Mouse (Mus musculus) adrenal gland, adult 2 months (tissue): ENCODE measurements around the gene Rasa3. TPM values are rescaled to one million over a fixed set of nuclear protein-coding genes. Genes with fewer than 3 reads are reported as not detected.

ENCODE experiments used
- DNase-seq: peaks from one replicate; pipeline ENCODE4 v3.0.0; 2021
- polyA plus RNA-seq: library from polyadenylated mRNA; depleted of rRNA; stranded (reverse); fragments of >200 nt; gene quantifications from 2 replicates; pipeline ENCODE4 v1.2.3, GENCODE M21; 2012
- total RNA-seq, 2 experiments: library from RNA; stranded (reverse); gene quantifications; 2 replicates each; pipeline ENCODE4 v1.2.3; 2021

Gene Rasa3
- total and polyA plus RNA-seq, 3 experiments, result 27.4 to 38.6 (median 35.9) TPM

- no peak for DNase-seq
Observed at GRCm38 (mm10) chr8:13685674-13686314, 8.4 kb upstream of the Rasa3 start.

GRCm38 (mm10) chr8:13684131-13684530 is 6.7 kb upstream of the Rasa3 start:
- no peak for DNase-seq

GRCm38 (mm10) chr8:13678182-13678581 is 779 bp upstream of the Rasa3 start:
- DNase-seq, result no peak

GRCm38 (mm10) chr8:13676701-13677412 is 546 bp downstream of the Rasa3 start:
- DNase-seq, result peak; percentile 78

GRCm38 (mm10) chr8:13676302-13676700 is 1.1 kb downstream of the Rasa3 start:
- DNase-seq, result peak; percentile 77

- DNase-seq, result no peak
Observed at GRCm38 (mm10) chr8:13675524-13675923, 1.9 kb downstream of the Rasa3 start.

- DNase-seq, result no peak
Observed at GRCm38 (mm10) chr8:13675121-13675520, 2.3 kb downstream of the Rasa3 start.

- DNase-seq, result no peak
Observed at GRCm38 (mm10) chr8:13674294-13675010, 3.0 kb downstream of the Rasa3 start.

- peak; percentile 53 for DNase-seq
Observed at GRCm38 (mm10) chr8:13673215-13673614, 4.2 kb downstream of the Rasa3 start.

GRCm38 (mm10) chr8:13671246-13672003 is 6.0 kb downstream of the Rasa3 start:
- DNase-seq, result no peak

GRCm38 (mm10) chr8:13670011-13670471 is 7.4 kb downstream of the Rasa3 start:
- DNase-seq, result no peak

- DNase-seq, result no peak
Observed at GRCm38 (mm10) chr8:13668367-13668766, 9.0 kb downstream of the Rasa3 start.

- DNase-seq, result no peak
Observed at GRCm38 (mm10) chr8:13667917-13668316, 9.5 kb downstream of the Rasa3 start.

- DNase-seq, result peak; percentile 80
Observed at GRCm38 (mm10) chr8:13665944-13666343, 11.5 kb downstream of the Rasa3 start.

- peak; percentile 80 for DNase-seq
Observed at GRCm38 (mm10) chr8:13665538-13665937, 11.9 kb downstream of the Rasa3 start.

GRCm38 (mm10) chr8:13664711-13665210 is 12.6 kb downstream of the Rasa3 start:
- no peak for DNase-seq

- DNase-seq, result no peak
Observed at GRCm38 (mm10) chr8:13660323-13660722, 17.1 kb downstream of the Rasa3 start.

GRCm38 (mm10) chr8:13657479-13657878 is 19.9 kb downstream of the Rasa3 start:
- DNase-seq, result no peak

- DNase-seq, result no peak
Observed at GRCm38 (mm10) chr8:13655033-13655351, 22.4 kb downstream of the Rasa3 start.

- no peak for DNase-seq
Observed at GRCm38 (mm10) chr8:13654350-13655032, 22.9 kb downstream of the Rasa3 start.

- DNase-seq, result peak; percentile 59
Observed at GRCm38 (mm10) chr8:13650541-13651191, 26.7 kb downstream of the Rasa3 start.
